Mouse (Mus musculus): ENCODE measurements around the gene Tnip1.
"Not testable (repeated sequence)": the region's sequence is repeated elsewhere in the genome, so short reads cannot be mapped to it uniquely, and the experiment has no call there.

GRCm38 (mm10) chr11:54896646-54897045, 66.1 kb downstream of the Tnip1 start:
- not testable (repeated sequence) for TF ChIP-seq CHD1 (IDR thresholded peaks at IDR 0.05; ENCODE audit: low read depth, low read length); POLR2A (IDR thresholded peaks at IDR 0.05; ENCODE audit: low read depth, low read length); KAT2A (IDR thresholded peaks at IDR 0.05; ENCODE audit: insufficient replicate concordance, low read length); MYC (IDR thresholded peaks at IDR 0.05; ENCODE audit: low read depth, low read length)
